Mouse (Mus musculus): ENCODE measurements around the gene Gm13539.

Gene Gm13539

GRCm38 (mm10) chr2:25824751-25825150 is 42.7 kb downstream of the Gm13539 start:
- no peak for DNase-seq (ENCODE audit: low read depth, low spot score)

- DNase-seq (ENCODE audit: low read depth, low spot score), result no peak
These were observed 46.4 kb downstream of the Gm13539 start for GRCm38 (mm10) chr2:25828344-25828947.

- no peak for DNase-seq (ENCODE audit: low read depth, low spot score)
These were observed 48.7 kb downstream of the Gm13539 start for GRCm38 (mm10) chr2:25830786-25831185.

DNA sequence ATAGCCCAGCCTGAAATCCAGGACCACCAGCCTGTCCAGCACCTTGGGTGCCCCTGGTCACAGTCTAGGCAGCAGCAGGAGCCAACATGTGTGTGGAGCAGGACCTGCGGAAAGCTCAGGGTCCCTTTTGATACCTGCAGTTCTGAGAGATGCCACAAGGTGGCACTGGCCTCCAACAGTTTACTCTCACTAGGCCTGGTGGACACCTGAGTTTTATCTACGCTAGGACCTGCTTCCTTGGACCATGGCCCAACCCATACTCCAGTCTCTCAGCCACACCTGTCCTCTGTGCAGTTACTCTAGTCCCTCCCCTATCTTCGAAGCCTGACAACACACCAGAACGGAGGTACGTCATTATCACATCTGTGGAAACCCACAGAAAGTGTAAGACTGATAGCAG is 54.2 kb downstream of the Gm13539 start:
- DNase-seq (ENCODE audit: low read depth, low spot score), result no peak
